Mouse (Mus musculus): Measurements from ENCODE around the gene Msrb1.

The Msrb1 gene

GRCm38 (mm10) chr17:24743896-24744295, 7.5 kb downstream of the Msrb1 start:
- DNase-seq (ENCODE audit: low read depth, low spot score), result no peak

- DNase-seq (ENCODE audit: low read depth, low spot score), result no peak
Observed at GRCm38 (mm10) chr17:24744381-24744780, 7.9 kb downstream of the Msrb1 start.

- peak; percentile 94 for DNase-seq (ENCODE audit: low read depth, low spot score)
Observed at GRCm38 (mm10) chr17:24745526-24746497, 9.4 kb downstream of the Msrb1 start.

GRCm38 (mm10) chr17:24746986-24747385, 10.5 kb downstream of the Msrb1 start:
- DNase-seq (ENCODE audit: low read depth, low spot score), result no peak

- DNase-seq (ENCODE audit: low read depth, low spot score), result no peak
Observed at GRCm38 (mm10) chr17:24751528-24751927, 15.1 kb downstream of the Msrb1 start.

GRCm38 (mm10) chr17:24752415-24753394, 16.3 kb downstream of the Msrb1 start, which contains the start of gene Hs3st6:
Hs3st6 (plus strand) TSS chr17:24752988.
- no peak for DNase-seq (ENCODE audit: low read depth, low spot score)

- no peak for DNase-seq (ENCODE audit: low read depth, low spot score)
Observed at GRCm38 (mm10) chr17:24757394-24757793, 21.0 kb downstream of the Msrb1 start.

- no peak for DNase-seq (ENCODE audit: low read depth, low spot score)
Observed at GRCm38 (mm10) chr17:24761121-24761520, 24.7 kb downstream of the Msrb1 start.

- peak; percentile 9 for DNase-seq (ENCODE audit: low read depth, low spot score)
Observed at GRCm38 (mm10) chr17:24765016-24765905, 28.8 kb downstream of the Msrb1 start.

- no peak for DNase-seq (ENCODE audit: low read depth, low spot score)
Observed at GRCm38 (mm10) chr17:24766266-24766875, 29.9 kb downstream of the Msrb1 start.

- no peak for DNase-seq (ENCODE audit: low read depth, low spot score)
Observed at GRCm38 (mm10) chr17:24769146-24769545, 32.7 kb downstream of the Msrb1 start.

- no peak for DNase-seq (ENCODE audit: low read depth, low spot score)
Observed at GRCm38 (mm10) chr17:24773241-24773640, 36.8 kb downstream of the Msrb1 start.

GRCm38 (mm10) chr17:24775173-24775572, 38.7 kb downstream of the Msrb1 start:
- DNase-seq (ENCODE audit: low read depth, low spot score), result no peak

GRCm38 (mm10) chr17:24777073-24777472, 40.6 kb downstream of the Msrb1 start:
- no peak for DNase-seq (ENCODE audit: low read depth, low spot score)

GRCm38 (mm10) chr17:24780821-24781220, 44.4 kb downstream of the Msrb1 start:
- no peak for DNase-seq (ENCODE audit: low read depth, low spot score)

GRCm38 (mm10) chr17:24792190-24792589, 55.7 kb downstream of the Msrb1 start:
- no peak for DNase-seq (ENCODE audit: low read depth, low spot score)
